Mouse (Mus musculus) neural tube, embryonic 12.5 days (tissue): Measurements from ENCODE around the gene Galnt9. TPM values are rescaled to one million over a fixed set of nuclear protein-coding genes. Genes with fewer than 3 reads are reported as not detected.

Experiments
- ATAC-seq: fragments of 200-750 bp; cut with Nextera tagmentation; 2 replicates; pipeline ENCODE4 v1.8.0; 2017; ENCODE audit warnings: low read depth, mild to moderate bottlenecking, moderate TSS enrichment, moderate library complexity; ENCODE audit not compliant: low FRiP score
- H3K27ac ChIP-seq: fragments of 300-500 bp; sonication (generic); 2 replicates; pipeline ENCODE4 v1.5.1; 2016
- H3K27me3 ChIP-seq: fragments of 300-500 bp; sonication (generic); replicated peaks from 2 replicates; pipeline ENCODE4 v1.6.1; 2016; ENCODE audit warnings: mild to moderate bottlenecking
- H3K36me3 ChIP-seq: fragments of 300-500 bp; sonication (generic); 2 replicates; pipeline ENCODE4 v1.6.1; 2016; ENCODE audit warnings: mild to moderate bottlenecking
- H3K4me1 ChIP-seq: fragments of 300-500 bp; sonication (generic); 2 replicates; pipeline ENCODE4 v1.6.1; 2016
- H3K4me2 ChIP-seq: fragments of 300-500 bp; sonication (generic); replicated peaks from 2 replicates; pipeline ENCODE4 v1.6.1; 2016; ENCODE audit warnings: mild to moderate bottlenecking
- H3K4me3 ChIP-seq: fragments of 300-500 bp; sonication (generic); 2 replicates; pipeline ENCODE4 v1.5.1; 2016
- H3K9ac ChIP-seq: fragments of 300-500 bp; sonication (generic); 2 replicates; pipeline ENCODE4 v1.6.1; 2016; ENCODE audit warnings: mild to moderate bottlenecking
- H3K9me3 ChIP-seq: fragments of 300-500 bp; sonication (generic); 2 replicates; pipeline ENCODE4 v1.6.1; 2016; ENCODE audit warnings: mild to moderate bottlenecking
- WGBS: fragments of 180-500 bp; shearing (Covaris S2); methylation state at CpG from one replicate; pipeline ENCODE4 v1.1.7; 2016; 5-methylcytosine and 5-hydroxymethylcytosine counted together
- polyA plus RNA-seq: library from polyadenylated mRNA; unstranded; fragments of >200 nt; fragmentation: Nextera tagmentation; extraction: Ambion mirVana; gene quantifications from 2 replicates; pipeline ENCODE4 v1.2.1, GENCODE M21; 2016

The Galnt9 gene
- polyA plus RNA-seq, 1 experiment from 2014 or later = 15.0 TPM

DNA sequence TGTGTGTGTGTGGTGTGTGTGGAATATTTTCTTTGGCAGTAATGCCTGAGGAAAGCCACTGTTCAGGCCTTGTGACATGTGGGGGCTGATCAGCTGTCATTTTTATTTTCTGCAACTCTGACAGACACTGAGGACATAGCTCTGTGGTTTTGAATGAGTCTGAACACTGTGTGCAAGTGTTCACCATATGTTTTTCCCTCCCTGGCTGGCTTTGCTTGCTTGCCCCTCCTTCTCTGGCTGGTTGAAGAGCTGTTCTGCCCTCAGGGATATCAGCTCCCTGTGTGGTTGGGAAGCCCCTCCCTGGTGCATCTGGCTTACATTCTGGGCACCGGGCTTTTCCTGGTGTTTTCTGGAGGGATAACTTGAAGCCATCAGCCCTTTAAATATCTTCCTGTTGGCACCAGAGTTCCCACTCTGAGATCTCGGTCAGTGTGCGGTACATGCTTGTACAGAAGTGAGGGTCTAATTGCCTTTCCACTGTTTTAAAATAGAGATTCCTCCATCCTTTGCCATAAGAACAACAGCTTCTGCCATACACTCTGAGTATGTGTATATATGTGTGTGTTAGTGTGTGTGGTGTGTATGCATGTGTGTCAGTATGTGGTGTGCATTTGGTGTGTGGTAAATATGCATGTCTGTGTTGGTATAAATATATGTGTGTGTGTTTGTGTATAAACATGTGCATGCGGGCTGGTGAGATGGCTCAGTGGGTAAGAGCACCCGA, 67.4 kb downstream of the Galnt9 start:
- no peak for ATAC-seq
- no peaks in the 10 kb centered on the region for H3K9me3 ChIP-seq
- H3K27me3 ChIP-seq = no peaks in the 10 kb centered on the region
- H3K9ac ChIP-seq = no peak overlapping the region
- no peak overlapping the region for H3K27ac ChIP-seq
- H3K4me2 ChIP-seq = no peak overlapping the region
- 77% methylated on average over 5 of the region's 5 CpGs for WGBS
- no peaks in the 10 kb centered on the region for H3K36me3 ChIP-seq
- H3K4me1 ChIP-seq = no peaks in the 10 kb centered on the region
- H3K4me3 ChIP-seq = no peak overlapping the region

DNA sequence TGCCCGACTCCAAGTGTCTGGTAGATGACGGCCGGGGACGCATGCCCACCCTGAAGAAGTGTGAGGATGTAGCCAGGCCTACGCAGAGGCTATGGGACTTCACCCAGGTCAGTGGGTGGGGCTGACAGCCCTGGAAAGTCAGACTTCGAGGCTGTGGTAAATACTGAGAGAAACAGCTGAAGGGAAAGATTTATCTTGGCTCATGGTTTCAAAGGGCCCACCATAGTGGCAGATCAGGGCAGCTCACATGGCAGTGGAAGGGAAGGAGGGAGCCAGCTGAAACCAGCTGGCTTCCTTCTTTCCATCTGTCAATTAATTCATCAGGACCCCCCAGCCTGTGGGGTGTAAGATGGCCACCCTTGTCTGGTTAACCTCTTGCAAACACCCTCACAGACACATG, 75.1 kb downstream of the Galnt9 start:
- ATAC-seq = no peak
- no peaks in the 10 kb centered on the region for H3K36me3 ChIP-seq
- H3K27me3 ChIP-seq = no peaks in the 10 kb centered on the region
- H3K4me3 ChIP-seq = no peak overlapping the region
- WGBS = 86% methylated on average over 6 of the region's 6 CpGs
- no peak overlapping the region for H3K4me2 ChIP-seq
- H3K9me3 ChIP-seq = no peaks in the 10 kb centered on the region
- H3K9ac ChIP-seq = no peak overlapping the region
- H3K4me1 ChIP-seq = no peaks in the 10 kb centered on the region
- H3K27ac ChIP-seq = no peak overlapping the region

DNA sequence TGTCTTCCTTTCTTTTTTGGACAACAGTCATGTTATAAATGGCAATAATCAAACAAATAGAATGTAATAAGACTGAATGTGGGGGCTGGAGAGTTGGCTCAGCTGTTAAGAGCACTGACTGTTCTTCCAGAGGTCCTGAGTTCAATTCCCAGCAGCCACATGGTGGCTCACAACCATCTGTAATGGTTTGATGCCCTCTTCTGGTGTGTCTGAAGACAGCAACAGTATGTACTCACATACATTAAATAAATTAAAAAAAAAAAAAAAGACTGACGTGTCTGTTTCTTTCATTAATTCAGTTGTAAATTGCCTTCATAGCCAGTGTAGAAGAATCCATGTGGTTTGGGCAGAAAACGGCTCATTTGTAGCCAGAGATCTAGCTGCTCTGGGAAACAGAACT, 80.2 kb downstream of the Galnt9 start:
- H3K9me3 ChIP-seq = no peaks in the 10 kb centered on the region
- no peak for ATAC-seq
- no peak overlapping the region for H3K9ac ChIP-seq
- 82% methylated on average over 2 of the region's 2 CpGs for WGBS
- no peak overlapping the region for H3K4me3 ChIP-seq
- H3K27ac ChIP-seq = no peak overlapping the region
- H3K27me3 ChIP-seq = no peaks in the 10 kb centered on the region
- H3K4me2 ChIP-seq = no peak overlapping the region
- no peaks in the 10 kb centered on the region for H3K36me3 ChIP-seq
- H3K4me1 ChIP-seq = peaks cover 6% of the 10 kb centered on the region; the same call in 1 of the 2 replicates

DNA sequence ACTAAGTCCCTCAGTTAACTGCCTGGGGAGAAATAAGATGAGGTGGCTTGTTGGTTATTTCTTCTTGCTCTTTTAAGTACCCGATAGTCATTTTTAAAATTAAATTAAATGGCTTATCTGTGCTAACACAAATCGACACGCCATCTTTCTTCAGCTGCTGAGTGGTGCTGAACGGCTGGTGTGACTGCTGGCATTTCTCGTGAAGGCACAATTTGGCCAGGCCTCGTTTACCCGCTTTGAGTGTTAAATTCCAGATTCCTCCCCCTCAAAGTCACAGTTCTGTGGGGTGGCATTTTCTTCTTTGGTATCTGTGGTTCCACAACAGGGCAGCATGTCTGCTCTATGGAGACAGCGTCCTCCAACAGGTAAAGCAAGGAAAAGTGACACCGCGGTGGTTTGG, 83.2 kb downstream of the Galnt9 start:
- Histone ChIP-seq H3K4me2 (no peak overlapping the region), H3K9me3 (no peaks in the 10 kb centered on the region), H3K36me3 (no peaks in the 10 kb centered on the region), H3K27ac (no peak overlapping the region), H3K9ac (no peak overlapping the region), H3K4me1 (peaks cover 6% of the 10 kb centered on the region; the same call in 1 of the 2 replicates), H3K4me3 (no peak overlapping the region), H3K27me3 (no peaks in the 10 kb centered on the region)
- WGBS = 83% methylated on average over 10 of the region's 10 CpGs
- ATAC-seq = no peak

DNA sequence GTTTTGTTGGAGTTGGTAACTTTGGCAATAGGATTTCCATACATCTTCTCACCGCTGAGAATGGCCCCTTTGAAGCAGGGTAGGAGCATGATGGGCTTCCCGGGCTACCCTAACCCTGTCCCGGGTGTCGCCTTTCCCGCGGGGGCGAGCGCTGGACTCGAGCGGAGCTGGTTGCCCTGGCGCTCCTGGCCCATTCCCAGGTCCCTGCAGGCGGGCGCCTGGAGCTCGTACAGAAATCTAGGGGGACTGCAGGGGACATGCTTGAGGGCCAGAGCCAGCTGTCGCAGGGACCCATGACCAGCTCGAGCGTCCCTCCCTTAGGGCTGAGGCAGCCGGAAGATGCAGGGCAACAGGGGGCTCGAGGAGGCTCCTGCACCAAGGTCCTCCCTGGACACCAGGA, 84.0 kb downstream of the Galnt9 start:
- Histone ChIP-seq H3K4me1 (peaks cover 6% of the 10 kb centered on the region; the same call in 1 of the 2 replicates), H3K4me2 (peak overlapping the region; percentile 39; the same call in 1 of the 2 replicates), H3K27ac (no peak overlapping the region), H3K9me3 (no peaks in the 10 kb centered on the region), H3K36me3 (no peaks in the 10 kb centered on the region), H3K27me3 (no peaks in the 10 kb centered on the region), H3K9ac (no peak overlapping the region), H3K4me3 (no peak overlapping the region)
- 21% methylated on average over 19 of the region's 19 CpGs for WGBS
- no peak for ATAC-seq

DNA sequence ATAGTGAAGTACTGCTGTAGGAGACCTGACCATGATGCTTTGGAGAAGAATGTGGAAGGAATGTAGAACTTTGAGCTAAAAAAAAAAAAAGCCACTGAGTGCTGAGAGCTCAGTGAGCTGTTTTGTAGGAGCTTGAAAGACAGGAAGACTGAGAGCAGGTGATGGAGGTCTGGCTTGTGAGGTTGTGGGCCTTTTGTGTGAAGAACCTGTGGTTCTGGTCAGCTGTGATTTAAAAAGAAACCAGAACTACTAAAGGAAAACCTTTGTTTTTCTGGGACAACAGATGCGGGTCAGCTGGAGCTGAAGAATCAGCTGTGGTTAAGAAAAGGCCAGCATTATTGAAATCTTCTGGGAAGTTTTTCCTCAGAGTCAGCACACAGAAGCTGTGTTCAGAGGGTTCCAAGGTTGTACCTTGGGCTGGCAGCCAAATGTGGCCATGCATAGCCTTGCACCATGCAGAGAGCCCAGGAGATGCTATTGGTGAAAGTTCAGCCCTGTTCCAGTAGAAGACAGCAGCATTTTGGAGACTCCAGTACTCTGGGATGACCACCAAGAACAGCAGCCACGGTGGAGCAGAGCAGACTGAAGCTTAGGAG, 85.5 kb downstream of the Galnt9 start:
- no peak for ATAC-seq
- WGBS = 78% methylated on average over 2 of the region's 2 CpGs
- Histone ChIP-seq H3K27me3 (no peaks in the 10 kb centered on the region), H3K4me1 (peaks cover 6% of the 10 kb centered on the region; the same call in 1 of the 2 replicates), H3K9ac (no peak overlapping the region), H3K36me3 (no peaks in the 10 kb centered on the region), H3K27ac (no peak overlapping the region), H3K9me3 (no peaks in the 10 kb centered on the region), H3K4me2 (no peak overlapping the region), H3K4me3 (no peak overlapping the region)

DNA sequence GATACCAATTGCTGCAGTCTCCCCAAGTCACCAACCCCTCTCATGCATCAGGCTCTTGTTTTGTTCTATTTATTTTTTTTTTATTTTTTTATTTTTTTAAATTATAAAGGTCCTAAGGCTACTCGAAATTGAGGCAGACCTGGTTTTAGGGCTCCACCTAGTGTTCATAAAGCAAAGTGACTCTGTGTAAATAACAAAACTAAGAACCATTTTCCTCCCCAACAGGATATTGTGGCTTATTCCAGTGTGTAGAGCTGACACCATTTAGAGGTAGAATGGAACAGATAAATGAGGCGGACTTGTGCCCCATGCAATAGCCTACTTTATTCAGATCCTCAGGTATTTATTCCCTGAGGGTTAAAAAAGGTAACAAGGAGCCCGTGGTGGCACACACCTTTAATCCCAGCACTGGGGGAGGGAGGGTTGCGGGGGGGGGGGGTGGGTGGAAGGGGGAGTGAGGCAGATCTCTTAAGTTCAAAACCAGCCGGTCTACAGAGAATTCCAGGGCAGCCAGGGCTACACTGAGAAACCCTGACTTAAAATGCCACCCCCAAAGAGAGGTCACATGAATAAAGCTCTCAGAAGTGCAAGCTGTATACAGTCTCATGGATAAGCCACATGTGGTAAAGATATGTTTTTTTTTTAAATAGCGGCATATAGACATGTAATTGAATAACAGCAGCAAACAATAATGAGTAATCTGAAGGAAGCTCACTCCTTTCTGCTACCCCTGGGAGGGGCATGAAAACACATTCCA, 92.0 kb downstream of the Galnt9 start:
- Histone ChIP-seq H3K36me3 (no peaks in the 10 kb centered on the region), H3K27ac (no peak overlapping the region), H3K9me3 (no peaks in the 10 kb centered on the region), H3K4me3 (no peak overlapping the region), H3K4me1 (no peaks in the 10 kb centered on the region), H3K4me2 (no peak overlapping the region), H3K27me3 (no peaks in the 10 kb centered on the region), H3K9ac (no peak overlapping the region)
- ATAC-seq = no peak
- WGBS = 51% methylated on average over 6 of the region's 6 CpGs

DNA sequence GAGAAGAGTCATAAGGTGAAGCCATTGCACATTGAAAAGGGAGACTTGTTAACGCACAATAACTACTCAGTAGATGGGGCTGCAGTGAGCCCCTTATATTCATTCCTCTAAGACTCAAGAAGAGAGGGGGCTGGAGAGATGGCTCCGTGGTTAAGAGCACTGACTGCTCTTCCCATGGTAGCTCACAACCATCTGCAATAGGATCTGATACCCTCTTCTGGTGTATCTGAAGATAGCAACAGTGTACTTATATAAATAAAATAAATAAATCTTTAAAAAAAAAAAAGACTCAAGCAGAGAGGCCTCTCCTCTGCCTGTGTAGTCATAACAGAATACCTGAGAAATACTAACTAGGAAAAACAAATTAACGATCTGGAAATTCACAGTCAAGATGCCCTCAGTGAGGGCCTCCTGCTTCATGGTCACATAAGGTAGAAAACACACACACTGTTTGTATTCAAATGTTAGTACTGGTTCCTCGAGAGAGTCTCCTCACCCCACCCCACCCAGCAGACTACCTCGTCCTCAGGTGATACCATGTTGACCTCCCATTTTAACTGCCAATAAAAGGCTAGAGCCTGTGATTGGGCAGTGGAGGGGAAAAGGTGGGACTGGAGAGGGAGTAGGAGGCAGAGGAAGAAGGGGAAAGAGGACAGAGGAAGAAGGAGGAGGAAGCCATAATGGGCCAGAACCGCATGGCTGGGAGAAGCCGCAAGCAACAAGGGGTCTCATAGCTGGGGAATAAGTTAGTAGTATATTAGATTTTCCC, 94.3 kb downstream of the Galnt9 start:
- no peak overlapping the region for H3K4me2 ChIP-seq
- ATAC-seq = no peak
- no peak overlapping the region for H3K4me3 ChIP-seq
- no peaks in the 10 kb centered on the region for H3K36me3 ChIP-seq
- H3K27ac ChIP-seq = no peak overlapping the region
- no peaks in the 10 kb centered on the region for H3K9me3 ChIP-seq
- no peaks in the 10 kb centered on the region for H3K27me3 ChIP-seq
- no peaks in the 10 kb centered on the region for H3K4me1 ChIP-seq
- 78% methylated on average over 7 of the region's 7 CpGs for WGBS
- H3K9ac ChIP-seq = no peak overlapping the region

DNA sequence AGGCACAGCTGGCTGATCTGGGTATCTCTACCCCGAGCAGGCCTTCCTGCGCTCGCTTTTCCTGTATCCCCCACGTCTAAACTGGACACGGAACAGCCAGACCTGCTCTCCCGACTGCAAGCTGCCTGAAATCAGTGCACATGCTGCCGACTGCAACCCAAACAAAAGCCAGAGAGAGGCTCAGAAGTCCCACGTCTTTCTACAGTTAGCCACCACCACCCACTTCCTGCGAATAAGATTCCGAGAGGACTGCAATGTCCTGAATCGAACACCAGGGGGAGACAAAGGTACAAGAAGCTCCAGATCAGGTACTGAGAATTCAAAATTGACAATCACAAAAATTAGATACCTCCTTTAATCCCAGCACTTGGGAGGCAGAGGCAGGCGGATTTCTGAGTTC, 95.3 kb downstream of the Galnt9 start:
- Histone ChIP-seq H3K36me3 (no peaks in the 10 kb centered on the region), H3K27me3 (no peaks in the 10 kb centered on the region), H3K9me3 (no peaks in the 10 kb centered on the region), H3K4me1 (no peaks in the 10 kb centered on the region), H3K4me3 (no peak overlapping the region), H3K9ac (no peak overlapping the region), H3K27ac (no peak overlapping the region), H3K4me2 (peak overlapping the region; percentile 33)
- no peak for ATAC-seq
- 25% methylated on average over 12 of the region's 12 CpGs for whole genome bisulfite sequencing

DNA sequence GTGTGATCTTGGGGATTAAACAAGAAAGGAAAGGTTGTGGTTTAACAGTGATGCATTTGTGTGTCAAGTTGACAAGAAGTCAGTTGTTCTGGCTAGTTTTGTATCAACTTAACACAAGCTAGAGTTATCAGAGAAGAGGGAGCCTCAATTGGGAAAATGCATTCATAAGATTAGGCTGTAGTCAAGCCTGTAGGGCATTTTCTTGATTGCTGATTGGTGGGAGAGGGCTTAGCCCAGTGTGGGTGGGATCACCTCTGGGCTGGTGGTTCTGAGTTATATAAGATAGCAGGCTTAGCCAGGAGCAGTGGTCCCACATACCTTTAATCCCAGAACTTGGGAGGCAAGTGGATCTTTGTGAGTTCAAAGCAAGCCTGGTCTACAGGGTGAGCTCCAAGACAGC, 102.2 kb downstream of the Galnt9 start:
- no peak overlapping the region for H3K4me3 ChIP-seq
- no peaks in the 10 kb centered on the region for H3K27me3 ChIP-seq
- H3K4me1 ChIP-seq = no peaks in the 10 kb centered on the region
- H3K27ac ChIP-seq = no peak overlapping the region
- no peaks in the 10 kb centered on the region for H3K9me3 ChIP-seq
- peaks cover 56% of the 10 kb centered on the region for H3K36me3 ChIP-seq
- no peak overlapping the region for H3K4me2 ChIP-seq
- no peak for ATAC-seq
- H3K9ac ChIP-seq = no peak overlapping the region

DNA sequence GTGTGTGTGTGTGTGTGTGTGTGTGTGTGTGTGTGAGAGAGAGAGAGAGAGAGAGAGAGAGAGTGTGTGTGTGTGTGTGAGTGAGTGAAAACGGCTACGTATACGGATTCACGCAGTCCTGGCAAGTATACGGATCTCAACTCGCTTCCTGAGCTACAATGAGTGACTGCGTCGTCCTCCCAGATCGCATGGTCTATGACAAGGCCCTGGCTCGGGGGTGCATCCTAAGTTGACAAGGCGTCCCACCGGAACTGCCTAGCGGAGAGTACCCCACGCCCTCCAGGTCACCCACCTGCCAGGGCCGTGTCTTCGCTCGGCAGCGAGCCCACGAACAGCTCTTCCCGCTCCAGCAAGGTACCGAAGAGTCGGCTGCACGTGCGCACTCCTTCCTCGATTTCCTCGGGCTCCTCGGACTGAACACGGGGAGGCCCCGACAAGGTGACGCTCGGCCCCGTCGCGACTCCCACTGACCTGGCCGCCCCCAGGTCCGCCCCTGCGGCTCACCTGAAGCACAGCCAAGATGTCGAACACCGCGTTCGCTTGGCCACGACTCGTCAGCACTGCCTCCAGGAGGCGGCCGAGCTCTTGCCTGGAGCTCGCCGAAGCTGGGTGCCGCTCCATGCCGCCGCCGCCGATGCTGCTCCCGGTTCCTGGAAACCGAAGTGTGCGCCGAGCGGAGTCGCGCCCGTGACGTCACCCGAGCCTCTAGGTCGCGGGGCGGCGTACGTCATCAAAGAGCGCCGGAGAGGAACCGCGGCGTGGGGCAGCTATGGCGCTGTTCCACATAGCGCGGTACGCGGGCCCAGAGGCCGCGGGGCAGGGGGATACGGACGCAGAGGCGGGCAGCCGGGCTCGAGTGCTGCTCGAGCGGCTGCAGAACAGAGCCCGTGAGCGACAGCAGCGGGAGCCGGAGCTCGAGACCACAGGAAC, 108.8 kb downstream of the Galnt9 start, which contains the start of the genes Noc4l and Ddx51:
Gene Noc4l, minus strand, starts transcription at position 699 of the 930 bp plus-strand sequence.
Gene Ddx51, plus strand, starts transcription at position 733 of the 930 bp plus-strand sequence.
- Histone ChIP-seq H3K4me1 (peaks cover 16% of the 10 kb centered on the region), H3K4me3 (peak within 1 kb of the TSS; percentile 89), H3K27me3 (no peaks in the 10 kb centered on the region), H3K9ac (peak within 1 kb of the TSS; percentile 82), H3K36me3 (peaks cover 72% of the 10 kb centered on the region), H3K4me2 (peak within 1 kb of the TSS; percentile 86), H3K9me3 (no peaks in the 10 kb centered on the region), H3K27ac (no peak within 1 kb of the TSS)
- WGBS = 1% methylated on average over 91 of the region's 91 CpGs
- peak; percentile 80 for ATAC-seq
